Mouse (Mus musculus) liver, postnatal 0 days (tissue): ENCODE results near the gene Zfhx3.

Source experiments
- CTCF ChIP-seq: sonication (generic); IDR thresholded peaks from 2 replicates; pipeline ENCODE4 v1.5.1; 2016; ENCODE audit warnings: antibody characterized with exemption, low read depth
- EP300 ChIP-seq: IDR thresholded peaks from 2 replicates; pipeline ENCODE4 v1.6.1; 2016; ENCODE audit warnings: antibody characterized with exemption, low read depth, mild to moderate bottlenecking

DNA sequence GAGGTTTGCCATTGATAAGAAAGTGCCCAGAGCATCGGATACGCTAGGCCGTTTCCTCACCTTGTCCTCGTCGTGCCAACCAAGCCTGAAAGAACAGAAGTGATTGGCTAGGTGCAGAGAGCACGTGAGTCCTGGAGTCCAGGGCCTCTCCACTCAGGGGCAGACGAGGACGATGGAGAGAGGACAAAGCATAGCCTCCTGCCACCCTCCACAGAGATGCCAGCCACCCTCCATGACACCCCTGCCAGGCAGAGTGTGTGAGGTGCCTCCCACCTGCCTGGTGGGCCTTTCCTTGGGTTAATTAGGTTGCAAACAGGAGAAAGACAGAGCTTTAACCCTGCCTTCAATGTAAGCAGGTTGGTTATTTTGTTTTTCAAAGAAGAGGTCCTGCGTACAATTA, 965.6 kb downstream of the Zfhx3 start:
- TF ChIP-seq CTCF (no peak), EP300 (no peak)
